Mouse (Mus musculus): ENCODE results near the gene Nav3. TPM values are rescaled to one million over a fixed set of nuclear protein-coding genes. Genes with fewer than 3 reads are reported as not detected.

Gene Nav3
- polyA plus RNA-seq, 1 experiment: not detected

DNA sequence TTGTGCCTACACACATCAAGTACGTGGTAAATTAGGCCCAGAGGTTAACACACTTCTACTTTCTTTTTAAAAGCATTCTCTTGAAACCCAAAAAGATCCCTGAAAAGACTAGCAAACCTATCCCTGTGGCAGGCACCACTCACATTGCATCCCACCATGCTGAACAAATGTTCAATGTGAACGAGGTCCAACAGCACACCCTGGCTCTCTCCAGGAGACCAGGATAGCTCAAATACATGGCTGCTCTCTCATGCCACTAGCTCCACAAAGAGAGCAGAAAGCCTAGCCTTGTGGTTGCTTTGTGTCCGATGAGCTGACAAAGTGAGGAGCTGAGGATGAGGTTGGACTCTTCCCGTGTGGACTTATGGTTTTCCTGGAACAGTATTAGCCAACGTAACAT is 249.6 kb downstream of the Nav3 start:
- TF ChIP-seq CTCF (IDR thresholded peaks at IDR 0.05; ENCODE audit: low read depth, low read length) (no peak), POLR2A (IDR thresholded peaks at IDR 0.05; ENCODE audit: borderline replicate concordance, low read depth, low read length) (no peak)
- H3K4me3 ChIP-seq (ENCODE audit: insufficient read depth, low read length): no peak overlapping the region
- no peaks in the 10 kb centered on the region for H3K4me1 ChIP-seq (ENCODE audit: control insufficient read depth, insufficient read depth, low read length)
- H3K27ac ChIP-seq (ENCODE audit: insufficient read depth, low read depth, low read length): no peak overlapping the region

GRCm38 (mm10) chr10:110204121-110204697 is 251.8 kb downstream of the Nav3 start:
- no peak overlapping the region for H3K27ac ChIP-seq (ENCODE audit: insufficient read depth, low read depth, low read length)
- TF ChIP-seq CTCF (IDR thresholded peaks at IDR 0.05; ENCODE audit: low read depth, low read length): no peak
- TF ChIP-seq POLR2A (IDR thresholded peaks at IDR 0.05; ENCODE audit: borderline replicate concordance, low read depth, low read length): no peak
- H3K4me3 ChIP-seq (ENCODE audit: insufficient read depth, low read length): no peak overlapping the region
- H3K4me1 ChIP-seq (ENCODE audit: control insufficient read depth, insufficient read depth, low read length): no peaks in the 10 kb centered on the region

DNA sequence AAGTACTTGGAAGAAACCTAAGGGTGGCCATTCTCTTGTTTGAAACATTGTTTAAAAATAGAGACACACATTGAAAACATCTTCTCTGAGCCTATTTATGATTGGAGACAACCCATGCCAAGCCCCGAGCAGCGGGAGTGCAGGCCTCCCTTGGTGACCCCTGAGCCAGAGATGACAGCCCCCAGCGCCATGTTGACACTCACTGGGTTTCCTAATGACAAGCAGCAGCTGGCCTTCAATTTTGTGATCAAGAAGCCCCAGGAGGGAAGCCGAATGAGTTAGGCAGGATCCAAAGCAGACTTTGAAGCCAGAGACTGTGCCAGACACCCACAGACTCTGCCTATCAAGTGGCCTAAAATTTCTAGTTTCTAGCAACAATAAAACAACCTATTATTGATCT is 263.1 kb downstream of the Nav3 start:
- Histone ChIP-seq H3K4me1 (ENCODE audit: control insufficient read depth, insufficient read depth, low read length) (no peaks in the 10 kb centered on the region), H3K27ac (ENCODE audit: insufficient read depth, low read depth, low read length) (no peak overlapping the region), H3K4me3 (ENCODE audit: insufficient read depth, low read length) (no peak overlapping the region)
- no peak for TF ChIP-seq CTCF (IDR thresholded peaks at IDR 0.05; ENCODE audit: low read depth, low read length)
- no peak for TF ChIP-seq POLR2A (IDR thresholded peaks at IDR 0.05; ENCODE audit: borderline replicate concordance, low read depth, low read length)

DNA sequence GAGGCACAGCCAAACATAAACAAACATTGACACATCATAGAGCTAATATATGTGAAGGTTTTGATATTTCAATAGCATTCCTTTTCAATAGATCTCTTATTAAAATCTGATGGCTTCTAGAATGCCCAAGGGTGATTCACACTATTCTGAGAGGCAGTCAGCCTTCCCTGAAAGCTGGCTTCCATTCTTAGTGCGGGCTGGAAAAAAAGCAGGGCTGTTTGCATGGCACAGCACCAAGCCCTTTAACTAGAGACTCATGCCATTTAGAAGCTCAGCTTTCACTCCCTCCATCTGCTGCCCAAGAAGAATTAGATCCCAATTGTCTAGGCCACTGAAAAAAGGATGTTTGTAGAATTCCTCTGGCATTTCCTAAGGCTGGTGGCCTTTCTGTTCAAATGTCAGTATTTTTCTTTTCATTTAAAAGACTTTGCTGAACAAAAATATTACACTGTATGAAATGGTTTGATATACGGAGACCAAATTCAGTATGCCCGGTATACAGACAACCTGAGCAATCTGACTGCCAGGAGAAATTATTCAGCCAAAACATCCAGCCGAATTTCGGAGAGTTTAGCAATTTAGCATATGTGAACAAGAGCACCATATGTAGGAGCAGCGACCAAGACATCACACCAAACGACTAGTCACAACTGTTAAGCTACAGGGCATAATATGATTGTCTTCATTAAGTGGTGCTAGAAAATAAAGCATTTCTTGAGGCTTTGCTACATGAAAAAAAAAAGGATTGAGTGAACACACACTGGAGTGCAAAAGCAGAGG is 263.8 kb downstream of the Nav3 start:
- H3K4me1 ChIP-seq (ENCODE audit: control insufficient read depth, insufficient read depth, low read length): no peaks in the 10 kb centered on the region
- H3K4me3 ChIP-seq (ENCODE audit: insufficient read depth, low read length): no peak overlapping the region
- no peak overlapping the region for H3K27ac ChIP-seq (ENCODE audit: insufficient read depth, low read depth, low read length)
- TF ChIP-seq CTCF (IDR thresholded peaks at IDR 0.05; ENCODE audit: low read depth, low read length) (no peak), POLR2A (IDR thresholded peaks at IDR 0.05; ENCODE audit: borderline replicate concordance, low read depth, low read length) (no peak)

DNA sequence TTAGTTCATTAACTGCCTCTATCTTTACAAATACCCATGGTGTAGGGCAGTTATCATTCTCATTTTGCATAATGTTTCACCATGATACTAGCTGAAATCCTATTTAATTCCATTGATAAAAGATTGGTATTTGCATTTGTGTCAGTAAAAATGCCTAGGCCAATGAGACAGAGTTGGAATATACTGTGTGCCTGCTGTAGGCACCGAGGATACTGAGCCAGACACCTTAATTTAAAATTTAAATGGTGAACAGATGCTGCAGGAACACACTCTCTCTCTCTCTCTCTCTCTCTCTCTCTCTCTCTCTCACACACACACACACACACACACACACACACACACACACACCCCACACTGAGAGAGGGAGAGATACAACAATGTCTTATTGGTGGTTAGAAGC is 269.8 kb downstream of the Nav3 start:
- no peak for TF ChIP-seq CTCF (IDR thresholded peaks at IDR 0.05; ENCODE audit: low read depth, low read length)
- no peak for TF ChIP-seq POLR2A (IDR thresholded peaks at IDR 0.05; ENCODE audit: borderline replicate concordance, low read depth, low read length)
- no peaks in the 10 kb centered on the region for H3K4me1 ChIP-seq (ENCODE audit: control insufficient read depth, insufficient read depth, low read length)
- H3K4me3 ChIP-seq (ENCODE audit: insufficient read depth, low read length): no peak overlapping the region
- H3K27ac ChIP-seq (ENCODE audit: insufficient read depth, low read depth, low read length): no peak overlapping the region

- Histone ChIP-seq H3K4me3 (ENCODE audit: insufficient read depth, low read length) (no peak overlapping the region), H3K4me1 (ENCODE audit: control insufficient read depth, insufficient read depth, low read length) (no peaks in the 10 kb centered on the region), H3K27ac (ENCODE audit: insufficient read depth, low read depth, low read length) (no peak overlapping the region)
- no peak for TF ChIP-seq POLR2A (IDR thresholded peaks at IDR 0.05; ENCODE audit: borderline replicate concordance, low read depth, low read length)
- no peak for TF ChIP-seq CTCF (IDR thresholded peaks at IDR 0.05; ENCODE audit: low read depth, low read length)
These were observed 280.1 kb downstream of the Nav3 start for GRCm38 (mm10) chr10:110175874-110176273.

DNA sequence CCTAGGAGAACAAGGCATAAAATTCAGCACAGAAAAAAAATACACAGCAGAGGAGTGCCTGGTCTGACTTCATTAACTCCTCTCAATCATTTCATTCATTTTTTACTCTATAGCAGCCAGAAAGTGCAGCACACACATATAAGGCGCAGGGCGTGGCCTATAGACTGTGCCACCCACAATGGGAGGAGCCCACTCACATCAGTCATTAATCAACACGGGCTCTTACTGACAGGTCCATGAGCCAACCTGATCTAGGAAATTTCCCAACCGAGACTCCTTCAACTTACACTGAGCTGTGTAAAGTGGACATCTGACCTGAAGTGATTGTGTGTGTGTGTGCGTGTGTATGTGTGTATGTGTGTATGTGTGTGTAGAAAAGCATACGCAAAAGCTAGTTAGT is 286.6 kb downstream of the Nav3 start:
- no peak overlapping the region for H3K27ac ChIP-seq (ENCODE audit: insufficient read depth, low read depth, low read length)
- TF ChIP-seq CTCF (IDR thresholded peaks at IDR 0.05; ENCODE audit: low read depth, low read length) (no peak), POLR2A (IDR thresholded peaks at IDR 0.05; ENCODE audit: borderline replicate concordance, low read depth, low read length) (no peak)
- H3K4me3 ChIP-seq (ENCODE audit: insufficient read depth, low read length): no peak overlapping the region
- no peaks in the 10 kb centered on the region for H3K4me1 ChIP-seq (ENCODE audit: control insufficient read depth, insufficient read depth, low read length)

- TF ChIP-seq POLR2A (IDR thresholded peaks at IDR 0.05; ENCODE audit: borderline replicate concordance, low read depth, low read length): no peak
- TF ChIP-seq CTCF (IDR thresholded peaks at IDR 0.05; ENCODE audit: low read depth, low read length): no peak
- Histone ChIP-seq H3K4me1 (ENCODE audit: control insufficient read depth, insufficient read depth, low read length) (no peaks in the 10 kb centered on the region), H3K4me3 (ENCODE audit: insufficient read depth, low read length) (no peak overlapping the region), H3K27ac (ENCODE audit: insufficient read depth, low read depth, low read length) (no peak overlapping the region)
These were observed 287.1 kb downstream of the Nav3 start for GRCm38 (mm10) chr10:110168892-110169291.

DNA sequence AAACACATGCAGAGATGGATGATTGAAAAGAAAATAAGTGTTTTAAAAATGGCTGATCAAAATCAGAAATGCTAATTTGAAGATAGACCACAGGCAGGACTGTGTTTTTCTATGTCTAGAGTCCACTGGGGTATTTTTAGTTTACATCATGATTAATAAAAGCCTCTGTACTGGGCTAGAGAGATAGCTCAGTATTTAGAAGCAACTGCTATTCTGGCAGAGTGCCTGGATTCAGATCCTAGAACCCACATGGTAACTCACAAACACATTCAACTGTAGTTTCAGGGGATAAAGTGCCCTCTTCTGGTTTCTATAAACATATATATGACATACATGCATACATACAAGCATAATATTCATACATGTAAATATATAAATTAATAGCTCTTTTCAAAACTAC is 293.4 kb downstream of the Nav3 start:
- TF ChIP-seq POLR2A (IDR thresholded peaks at IDR 0.05; ENCODE audit: borderline replicate concordance, low read depth, low read length): no peak
- TF ChIP-seq CTCF (IDR thresholded peaks at IDR 0.05; ENCODE audit: low read depth, low read length): no peak
- Histone ChIP-seq H3K4me1 (ENCODE audit: control insufficient read depth, insufficient read depth, low read length) (no peaks in the 10 kb centered on the region), H3K27ac (ENCODE audit: insufficient read depth, low read depth, low read length) (no peak overlapping the region), H3K4me3 (ENCODE audit: insufficient read depth, low read length) (no peak overlapping the region)

DNA sequence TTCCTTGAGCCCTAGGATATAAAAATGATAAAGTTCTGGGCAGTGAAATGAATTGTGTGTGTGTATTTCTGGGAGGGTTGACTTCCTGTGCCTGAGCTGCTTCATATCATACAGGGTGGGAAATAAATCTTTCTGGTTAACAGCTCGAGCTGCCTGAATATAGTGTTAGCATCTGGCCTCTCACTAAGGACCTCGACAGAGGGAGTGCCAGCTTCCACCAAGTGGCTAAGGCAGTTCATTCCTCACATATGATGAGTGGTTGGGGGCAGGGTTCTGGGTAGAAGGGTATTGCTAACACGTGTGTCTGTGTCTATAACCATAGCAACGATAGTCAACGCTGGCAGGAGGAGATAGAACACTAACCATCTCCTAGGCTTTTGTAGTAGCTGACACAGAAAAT is 295.1 kb downstream of the Nav3 start:
- Histone ChIP-seq H3K4me1 (ENCODE audit: control insufficient read depth, insufficient read depth, low read length) (no peaks in the 10 kb centered on the region), H3K4me3 (ENCODE audit: insufficient read depth, low read length) (no peak overlapping the region), H3K27ac (ENCODE audit: insufficient read depth, low read depth, low read length) (no peak overlapping the region)
- TF ChIP-seq POLR2A (IDR thresholded peaks at IDR 0.05; ENCODE audit: borderline replicate concordance, low read depth, low read length): no peak
- no peak for TF ChIP-seq CTCF (IDR thresholded peaks at IDR 0.05; ENCODE audit: low read depth, low read length)
